Comparison of ENCODE assay signal across 21 mouse cellular contexts in the genomic region with DNA sequence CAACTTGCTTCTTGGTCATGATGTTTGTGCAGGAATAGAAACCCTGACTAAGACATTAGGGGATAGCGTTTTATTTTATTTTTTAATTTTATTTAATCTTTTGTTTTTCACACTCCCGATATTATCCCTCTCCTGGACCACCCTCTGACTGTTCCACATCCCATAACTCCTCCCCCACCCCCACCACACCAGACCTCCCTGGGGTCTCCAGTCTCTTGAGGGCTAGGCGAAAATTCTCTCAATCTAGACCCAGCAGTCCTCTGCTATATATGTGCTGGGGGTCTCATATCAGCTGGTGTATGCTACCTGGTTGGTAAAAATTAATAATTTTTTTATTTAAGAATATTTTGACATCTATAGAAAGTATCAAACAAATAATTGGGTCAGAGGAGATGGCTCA.
DNase-seq lines count a peak whose midpoint lies in the region; ATAC-seq lines count a peak whose summit lies in the region.
"Had no signal": no experiment of that assay in that cellular context is flagged by ENCODE, and none has a peak within 500 bp of the region (broad histone marks: within the 10 kb centered on the region; RNA-seq: fewer than 3 reads in every experiment).

No protein-coding gene starts in this region.

- no peaks in the 10 kb centered on the region for H3K9me3 ChIP-seq in embryonic facial prominence, embryonic 11.5 days (replicated peaks; ENCODE audit: control insufficient read depth, low read length)
- H3K9me3 ChIP-seq in embryonic facial prominence, embryonic 10.5 days, result no peaks in the 10 kb centered on the region
- H3K9me3 ChIP-seq in forebrain, embryonic 11.5 days (ENCODE audit: control insufficient read depth, low read length), result no peaks in the 10 kb centered on the region
- no peaks in the 10 kb centered on the region for H3K9me3 ChIP-seq in forebrain, embryonic 14.5 days (replicated peaks; ENCODE audit: control insufficient read depth, low read length)
- no peaks in the 10 kb centered on the region for H3K9me3 ChIP-seq in neural tube, embryonic 11.5 days (ENCODE audit: control insufficient read depth, low read length)
- no peaks in the 10 kb centered on the region for H3K9me3 ChIP-seq in neural tube, embryonic 15.5 days (replicated peaks)

- WGBS in embryonic facial prominence, embryonic 11.5 days, result 87% methylated on average over 3 of the region's 3 CpGs
- 91% methylated on average over 3 of the region's 3 CpGs for WGBS in embryonic facial prominence, embryonic 10.5 days
- WGBS in forebrain, embryonic 11.5 days, result 92% methylated on average over 3 of the region's 3 CpGs
- WGBS in forebrain, embryonic 14.5 days, result 88% methylated on average over 3 of the region's 3 CpGs
- WGBS in neural tube, embryonic 11.5 days, result 95% methylated on average over 3 of the region's 3 CpGs
- 97% methylated on average over 3 of the region's 3 CpGs for WGBS in neural tube, embryonic 15.5 days

- no peaks in the 10 kb centered on the region for H3K27me3 ChIP-seq in embryonic facial prominence, embryonic 11.5 days (ENCODE audit: control insufficient read depth, insufficient read depth, low read length)
- H3K27me3 ChIP-seq in embryonic facial prominence, embryonic 10.5 days (replicated peaks; ENCODE audit: low read depth, poor library complexity, severe bottlenecking), result no peaks in the 10 kb centered on the region
- no peaks in the 10 kb centered on the region for H3K27me3 ChIP-seq in forebrain, embryonic 11.5 days (ENCODE audit: control insufficient read depth, insufficient read depth, low read length)
- H3K27me3 ChIP-seq in forebrain, embryonic 14.5 days (replicated peaks; ENCODE audit: control insufficient read depth, insufficient read depth, low read length), result no peaks in the 10 kb centered on the region
- no peaks in the 10 kb centered on the region for H3K27me3 ChIP-seq in neural tube, embryonic 11.5 days (ENCODE audit: control insufficient read depth, insufficient read depth, low read length)
- no peaks in the 10 kb centered on the region for H3K27me3 ChIP-seq in neural tube, embryonic 15.5 days (replicated peaks)
- H3K27me3 ChIP-seq: CH12.LX, Patski had no signal

- no peak overlapping the region for H3K4me2 ChIP-seq in embryonic facial prominence, embryonic 11.5 days (ENCODE audit: low read depth, low read length)
- no peak overlapping the region for H3K4me2 ChIP-seq in forebrain, embryonic 11.5 days (ENCODE audit: low read depth, low read length, severe bottlenecking)
- H3K4me2 ChIP-seq in forebrain, embryonic 14.5 days (ENCODE audit: low read length), result no peak overlapping the region
- no peak overlapping the region for H3K4me2 ChIP-seq in neural tube, embryonic 11.5 days (ENCODE audit: low read depth)
- H3K4me2 ChIP-seq in neural tube, embryonic 15.5 days, result no peak overlapping the region

- H3K4me1 ChIP-seq in embryonic facial prominence, embryonic 11.5 days (ENCODE audit: control insufficient read depth, insufficient read depth, low read length), result no peaks in the 10 kb centered on the region
- H3K4me1 ChIP-seq in embryonic facial prominence, embryonic 10.5 days, result no peaks in the 10 kb centered on the region
- H3K4me1 ChIP-seq in forebrain, embryonic 11.5 days (replicated peaks; ENCODE audit: control insufficient read depth, insufficient read depth, low read length), result no peaks in the 10 kb centered on the region
- H3K4me1 ChIP-seq in forebrain, embryonic 14.5 days (ENCODE audit: control insufficient read depth, insufficient read depth, low read length), result no peaks in the 10 kb centered on the region
- no peaks in the 10 kb centered on the region for H3K4me1 ChIP-seq in neural tube, embryonic 11.5 days (ENCODE audit: control insufficient read depth, insufficient read depth, low read length)
- no peaks in the 10 kb centered on the region for H3K4me1 ChIP-seq in neural tube, embryonic 15.5 days

- no peaks in the 10 kb centered on the region for H3K36me3 ChIP-seq in embryonic facial prominence, embryonic 11.5 days (replicated peaks; ENCODE audit: control insufficient read depth, insufficient read depth, low read depth, low read length)
- no peaks in the 10 kb centered on the region for H3K36me3 ChIP-seq in embryonic facial prominence, embryonic 10.5 days (replicated peaks)
- no peaks in the 10 kb centered on the region for H3K36me3 ChIP-seq in forebrain, embryonic 11.5 days (ENCODE audit: control insufficient read depth, insufficient read depth, low read length)
- no peaks in the 10 kb centered on the region for H3K36me3 ChIP-seq in forebrain, embryonic 14.5 days (ENCODE audit: control insufficient read depth, insufficient read depth, low read length)
- no peaks in the 10 kb centered on the region for H3K36me3 ChIP-seq in neural tube, embryonic 11.5 days (ENCODE audit: control insufficient read depth, insufficient read depth, low read length)
- no peaks in the 10 kb centered on the region for H3K36me3 ChIP-seq in neural tube, embryonic 15.5 days
- H3K36me3 ChIP-seq: G1E had no signal

- ATAC-seq in embryonic facial prominence, embryonic 11.5 days (replicated peaks; ENCODE audit: insufficient number of reproducible peaks, low FRiP score, low TSS enrichment, low read depth), result 0 out of 2 replicates have a peak, but pooled peaks have one; percentile 52
- ATAC-seq in forebrain, embryonic 11.5 days (replicated peaks; ENCODE audit: low FRiP score), result 0 out of 2 replicates have a peak, but pooled peaks have one; percentile 21
- no peak for ATAC-seq in forebrain, embryonic 14.5 days
- peak; percentile 50; the same call in 1 of the 2 replicates for ATAC-seq in neural tube, embryonic 11.5 days (ENCODE audit: insufficient read depth, low FRiP score, low TSS enrichment)
- ATAC-seq in neural tube, embryonic 15.5 days (ENCODE audit: low FRiP score), result no peak
- ATAC-seq: activated CD4-positive, CD25-positive, alpha-beta regulatory T cell, adult 4 months; CD4-positive, CD25-positive, alpha-beta regulatory T cell, adult 4 months; Patski had no signal

- DNase-seq in embryonic facial prominence, embryonic 11.5 days (ENCODE audit: low spot score), result no peak
- DNase-seq in embryonic facial prominence, embryonic 10.5 days (ENCODE audit: low spot score), result no peak
- DNase-seq in forebrain, embryonic 11.5 days (ENCODE audit: low spot score), result no peak
- no peak for DNase-seq in forebrain, embryonic 14.5 days (ENCODE audit: low spot score)
- DNase-seq in neural tube, embryonic 11.5 days (ENCODE audit: low spot score), result no peak
- DNase-seq: adrenal gland, adult 2 months; adrenal gland, adult 8-10 months; adrenal gland, postnatal 10 days; adrenal gland, postnatal 14 days; adrenal gland, postnatal 25 days; adrenal gland, postnatal 36 days; B cell, adult 2 months; cerebellum, adult 11 months; cerebellum, adult 11-12 months; cerebellum, adult 18-20 months had no signal

- H3K27ac ChIP-seq in embryonic facial prominence, embryonic 11.5 days (replicated peaks; ENCODE audit: low read depth, low read length), result no peak overlapping the region
- H3K27ac ChIP-seq in embryonic facial prominence, embryonic 10.5 days (replicated peaks), result no peak overlapping the region
- no peak overlapping the region for H3K27ac ChIP-seq in forebrain, embryonic 11.5 days (ENCODE audit: low read depth, low read length)
- no peak overlapping the region for H3K27ac ChIP-seq in forebrain, embryonic 14.5 days (ENCODE audit: low read depth, low read length)
- H3K27ac ChIP-seq in neural tube, embryonic 11.5 days (ENCODE audit: low read depth, low read length), result no peak overlapping the region
- H3K27ac ChIP-seq in neural tube, embryonic 15.5 days (replicated peaks), result no peak overlapping the region

- H3K4me3 ChIP-seq in embryonic facial prominence, embryonic 11.5 days (ENCODE audit: low read depth, low read length), result no peak overlapping the region
- no peak overlapping the region for H3K4me3 ChIP-seq in embryonic facial prominence, embryonic 10.5 days
- no peak overlapping the region for H3K4me3 ChIP-seq in forebrain, embryonic 11.5 days (ENCODE audit: low read depth, low read length)
- no peak overlapping the region for H3K4me3 ChIP-seq in forebrain, embryonic 14.5 days (ENCODE audit: low read depth, low read length)
- no peak overlapping the region for H3K4me3 ChIP-seq in neural tube, embryonic 11.5 days (ENCODE audit: low read depth, low read length)
- H3K4me3 ChIP-seq in neural tube, embryonic 15.5 days (replicated peaks), result no peak overlapping the region

- no peak overlapping the region for H3K9ac ChIP-seq in embryonic facial prominence, embryonic 11.5 days (replicated peaks; ENCODE audit: low read length)
- H3K9ac ChIP-seq in forebrain, embryonic 11.5 days (ENCODE audit: low read length), result no peak overlapping the region
- H3K9ac ChIP-seq in forebrain, embryonic 14.5 days (ENCODE audit: low read length), result no peak overlapping the region
- no peak overlapping the region for H3K9ac ChIP-seq in neural tube, embryonic 11.5 days (ENCODE audit: low read length)
- no peak overlapping the region for H3K9ac ChIP-seq in neural tube, embryonic 15.5 days (replicated peaks)

Comparison
In these comparisons a context has a peak if more than half of its experiments do, and no peak if none do; other contexts are left out.
1. ATAC-seq: peak in embryonic facial prominence, embryonic 11.5 days (single experiment), forebrain, embryonic 11.5 days (single experiment) and neural tube, embryonic 11.5 days (single experiment); none in forebrain, embryonic 14.5 days (single experiment) and neural tube, embryonic 15.5 days (single experiment).